Mouse (Mus musculus): ENCODE measurements at regions not wholly inside any gene's neighbourhood (a gene's known extent, or its start where the extent isn't known, plus 50 kb on each side); places are given as distances from the start of the nearest gene placed in this dataset.

- no peak for DNase-seq (ENCODE audit: low spot score)
- no peaks in the 10 kb centered on the region for H3K4me1 ChIP-seq
- 86% methylated on average over 2 of the region's 2 CpGs for WGBS
- no peak overlapping the region for H3K4me3 ChIP-seq
- no peaks in the 10 kb centered on the region for H3K27me3 ChIP-seq (ENCODE audit: insufficient read depth, poor library complexity, severe bottlenecking)
- H3K27ac ChIP-seq: no peak overlapping the region
- no peaks in the 10 kb centered on the region for H3K36me3 ChIP-seq
- no peaks in the 10 kb centered on the region for H3K9me3 ChIP-seq
These were observed 166.8 kb downstream of the Gm12728 start for GRCm38 (mm10) chr4:105956516-105956915.

GRCm38 (mm10) chr4:105958331-105958730 lies 168.7 kb downstream of the Gm12728 start:
- H3K27ac ChIP-seq: no peak overlapping the region

GRCm38 (mm10) chr4:105961686-105962360 lies 172.2 kb downstream of the Gm12728 start:
- 69% methylated on average over 8 of the region's 8 CpGs for WGBS
- no peaks in the 10 kb centered on the region for H3K4me1 ChIP-seq
- no peaks in the 10 kb centered on the region for H3K9me3 ChIP-seq
- H3K36me3 ChIP-seq: no peaks in the 10 kb centered on the region
- no peak overlapping the region for H3K27ac ChIP-seq
- no peak for DNase-seq (ENCODE audit: low spot score)
- no peaks in the 10 kb centered on the region for H3K27me3 ChIP-seq (ENCODE audit: insufficient read depth, poor library complexity, severe bottlenecking)
- H3K4me3 ChIP-seq: no peak overlapping the region

More at GRCm38 (mm10) chr4:105958331-105958730, 168.7 kb downstream of the Gm12728 start:
- 79% methylated on average over 5 of the region's 5 CpGs for WGBS
- Histone ChIP-seq H3K4me3 (no peak overlapping the region), H3K9me3 (no peaks in the 10 kb centered on the region), H3K4me1 (no peaks in the 10 kb centered on the region), H3K27me3 (ENCODE audit: insufficient read depth, poor library complexity, severe bottlenecking) (no peaks in the 10 kb centered on the region), H3K36me3 (no peaks in the 10 kb centered on the region)
- no peak for DNase-seq (ENCODE audit: low spot score)

GRCm38 (mm10) chr4:105962542-105962941 lies 172.9 kb downstream of the Gm12728 start:
- no peak for DNase-seq (ENCODE audit: low spot score)
- Histone ChIP-seq H3K4me3 (no peak overlapping the region), H3K4me1 (no peaks in the 10 kb centered on the region), H3K36me3 (no peaks in the 10 kb centered on the region), H3K27ac (no peak overlapping the region), H3K27me3 (ENCODE audit: insufficient read depth, poor library complexity, severe bottlenecking) (no peaks in the 10 kb centered on the region), H3K9me3 (no peaks in the 10 kb centered on the region)
- 64% methylated on average over 7 of the region's 7 CpGs for WGBS

- Histone ChIP-seq H3K36me3 (no peaks in the 10 kb centered on the region), H3K4me1 (no peaks in the 10 kb centered on the region), H3K9me3 (no peaks in the 10 kb centered on the region), H3K27me3 (ENCODE audit: insufficient read depth, poor library complexity, severe bottlenecking) (no peaks in the 10 kb centered on the region), H3K4me3 (no peak overlapping the region), H3K27ac (no peak overlapping the region)
- no peak for DNase-seq (ENCODE audit: low spot score)
- WGBS: 70% methylated on average over 4 of the region's 4 CpGs
These were observed 178.7 kb downstream of the Gm12728 start for GRCm38 (mm10) chr4:105968324-105968723.

DNA sequence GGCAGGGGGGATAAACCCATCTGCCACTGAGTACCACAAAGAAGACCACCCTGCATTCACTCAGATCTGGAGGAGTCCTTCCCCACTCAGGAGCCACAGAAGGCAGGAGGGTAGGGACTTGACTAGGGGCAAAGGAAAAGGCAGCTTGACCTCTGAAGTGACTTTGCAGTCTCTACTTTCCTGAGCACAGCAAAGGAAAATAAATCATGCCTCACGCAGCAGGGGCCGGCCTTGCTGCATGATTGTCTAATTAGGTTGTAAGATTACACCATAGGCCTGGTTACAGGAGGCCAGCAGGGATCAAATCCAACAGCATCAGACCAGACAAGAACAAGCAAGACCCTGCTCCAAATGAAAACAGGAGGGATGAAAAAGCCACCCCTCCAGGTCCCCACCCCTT lies 180.0 kb downstream of the Gm12728 start:
- no peaks in the 10 kb centered on the region for H3K27me3 ChIP-seq (ENCODE audit: insufficient read depth, poor library complexity, severe bottlenecking)
- DNase-seq (ENCODE audit: low spot score): no peak
- H3K4me3 ChIP-seq: no peak overlapping the region
- no peaks in the 10 kb centered on the region for H3K9me3 ChIP-seq
- H3K4me1 ChIP-seq: no peaks in the 10 kb centered on the region
- 0 out of 2 replicates have a peak overlapping the region, but pooled peaks have one; percentile 1 for H3K27ac ChIP-seq
- 43% methylated on average over 2 of the region's 2 CpGs for WGBS
- no peaks in the 10 kb centered on the region for H3K36me3 ChIP-seq

- WGBS: 64% methylated on average over 3 of the region's 3 CpGs
- Histone ChIP-seq H3K36me3 (no peaks in the 10 kb centered on the region), H3K27me3 (ENCODE audit: insufficient read depth, poor library complexity, severe bottlenecking) (no peaks in the 10 kb centered on the region), H3K4me1 (no peaks in the 10 kb centered on the region), H3K27ac (no peak overlapping the region), H3K4me3 (no peak overlapping the region), H3K9me3 (no peaks in the 10 kb centered on the region)
- DNase-seq (ENCODE audit: low spot score): no peak
These were observed 180.4 kb downstream of the Gm12728 start for GRCm38 (mm10) chr4:105970056-105970455.

GRCm38 (mm10) chr4:105972736-105973135 lies 183.1 kb downstream of the Gm12728 start:
- Histone ChIP-seq H3K4me3 (no peak overlapping the region), H3K27me3 (ENCODE audit: insufficient read depth, poor library complexity, severe bottlenecking) (no peaks in the 10 kb centered on the region), H3K36me3 (no peaks in the 10 kb centered on the region), H3K9me3 (no peaks in the 10 kb centered on the region), H3K4me1 (no peaks in the 10 kb centered on the region), H3K27ac (no peak overlapping the region)
- 84% methylated on average over 3 of the region's 3 CpGs for WGBS
- DNase-seq (ENCODE audit: low spot score): no peak

GRCm38 (mm10) chr4:105973769-105974397 lies 184.2 kb downstream of the Gm12728 start:
- no peak for DNase-seq (ENCODE audit: low spot score)
- no peak overlapping the region for H3K27ac ChIP-seq
- H3K9me3 ChIP-seq: no peaks in the 10 kb centered on the region
- no peaks in the 10 kb centered on the region for H3K27me3 ChIP-seq (ENCODE audit: insufficient read depth, poor library complexity, severe bottlenecking)
- H3K4me3 ChIP-seq: no peak overlapping the region
- no peaks in the 10 kb centered on the region for H3K4me1 ChIP-seq
- H3K36me3 ChIP-seq: no peaks in the 10 kb centered on the region
- 58% methylated on average over 6 of the region's 6 CpGs for WGBS

DNA sequence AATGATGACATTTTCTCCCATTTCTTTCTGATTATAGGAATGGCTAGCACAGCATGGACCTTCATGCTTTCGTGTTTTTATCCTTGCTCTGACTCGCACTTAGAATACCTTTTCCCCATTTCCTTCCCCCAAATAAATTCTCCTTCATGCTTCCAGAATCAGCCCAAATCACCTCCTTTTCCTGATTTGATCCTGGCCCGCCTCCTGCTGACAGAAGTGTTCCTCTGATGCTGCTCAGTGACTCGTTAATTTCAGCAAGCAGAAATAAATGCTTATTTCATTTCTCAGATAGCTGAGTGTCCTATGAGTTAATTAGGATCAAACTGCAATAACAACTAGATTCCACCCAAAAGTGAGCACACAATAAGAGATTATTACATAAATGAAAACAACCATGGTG lies 185.3 kb downstream of the Gm12728 start:
- WGBS: 71% methylated on average over 4 of the region's 4 CpGs
- Histone ChIP-seq H3K36me3 (no peaks in the 10 kb centered on the region), H3K27ac (no peak overlapping the region), H3K4me1 (no peaks in the 10 kb centered on the region), H3K9me3 (no peaks in the 10 kb centered on the region), H3K27me3 (ENCODE audit: insufficient read depth, poor library complexity, severe bottlenecking) (no peaks in the 10 kb centered on the region), H3K4me3 (no peak overlapping the region)
- DNase-seq (ENCODE audit: low spot score): no peak

GRCm38 (mm10) chr4:105979048-105979447 lies 189.4 kb downstream of the Gm12728 start:
- Histone ChIP-seq H3K27me3 (ENCODE audit: insufficient read depth, poor library complexity, severe bottlenecking) (no peaks in the 10 kb centered on the region), H3K4me3 (no peak overlapping the region), H3K27ac (no peak overlapping the region), H3K4me1 (no peaks in the 10 kb centered on the region), H3K36me3 (no peaks in the 10 kb centered on the region), H3K9me3 (no peaks in the 10 kb centered on the region)
- 80% methylated on average over 5 of the region's 5 CpGs for WGBS
- DNase-seq (ENCODE audit: low spot score): no peak

GRCm38 (mm10) chr4:105983018-105983417 lies 193.3 kb downstream of the Gm12728 start:
- no peaks in the 10 kb centered on the region for H3K27me3 ChIP-seq (ENCODE audit: insufficient read depth, poor library complexity, severe bottlenecking)
- DNase-seq (ENCODE audit: low spot score): no peak
- 62% methylated on average over 1 of the region's 1 CpGs for WGBS
- no peaks in the 10 kb centered on the region for H3K36me3 ChIP-seq
- H3K4me3 ChIP-seq: no peak overlapping the region
- H3K4me1 ChIP-seq: no peaks in the 10 kb centered on the region
- H3K27ac ChIP-seq: no peak overlapping the region
- H3K9me3 ChIP-seq: no peaks in the 10 kb centered on the region

DNA sequence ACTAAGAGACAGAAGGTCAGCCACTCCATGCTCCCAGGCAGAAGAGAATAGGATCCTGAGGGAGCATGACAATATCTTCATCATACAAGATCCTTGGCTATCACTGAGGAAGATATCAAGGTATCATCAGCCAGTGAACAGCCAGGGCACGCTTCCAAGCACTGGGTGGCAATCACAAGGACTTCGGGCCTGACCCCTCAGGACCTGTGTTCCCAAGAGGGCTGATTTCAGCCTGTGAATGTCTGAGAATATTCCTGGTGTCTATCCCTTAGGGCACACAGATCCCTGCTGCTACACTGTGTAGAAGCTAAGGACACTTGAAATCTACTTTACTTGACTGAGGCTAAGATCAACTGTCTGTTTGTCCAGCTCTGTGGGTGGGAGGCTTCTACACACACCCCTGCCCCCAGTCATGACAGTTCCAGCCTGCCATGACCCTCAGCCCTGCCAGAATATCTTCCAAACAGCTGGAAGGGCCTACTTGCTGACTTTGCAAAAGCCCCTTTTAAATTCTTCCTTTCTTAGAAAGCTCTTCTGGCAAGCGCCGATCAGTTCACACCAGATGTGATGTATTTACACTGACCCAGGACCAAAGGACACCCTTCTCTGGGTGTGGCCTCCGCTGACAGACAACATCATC lies 198.4 kb downstream of the Gm12728 start:
- no peak for DNase-seq (ENCODE audit: low spot score)
- Histone ChIP-seq H3K4me3 (no peak overlapping the region), H3K9me3 (no peaks in the 10 kb centered on the region), H3K4me1 (0 out of 2 replicates have a peak, but pooled peaks cover 4% of the 10 kb centered on the region), H3K27ac (peak overlapping the region; percentile 3; the same call in 1 of the 2 replicates), H3K27me3 (ENCODE audit: insufficient read depth, poor library complexity, severe bottlenecking) (no peaks in the 10 kb centered on the region), H3K36me3 (no peaks in the 10 kb centered on the region)
- 77% methylated on average over 5 of the region's 5 CpGs for WGBS

Measured in heart, embryonic 10.5 days (tissue).